Mouse (Mus musculus) left cerebral cortex, adult 2 months (tissue): ENCODE measurements at regions not wholly inside any gene's neighbourhood (a gene's known extent, or its start where the extent isn't known, plus 50 kb on each side); places are given as distances from the start of the nearest gene placed in this dataset.

Experiments used
- DNase-seq, 2 experiments: peaks; one replicate each; pipeline ENCODE4 v3.0.0; 2021 to 2022; ENCODE audit warnings: low spot score in 2 of 2, mixed read lengths in 1 of 2; ENCODE audit errors: extremely low spot score in 1 of 2
- H3K27ac ChIP-seq: fragments of 200-600 bp; 2 replicates; pipeline ENCODE4 v1.8.1; 2022
- H3K4me3 ChIP-seq: fragments of 200-600 bp; 2 replicates; pipeline ENCODE4 v1.8.1; 2022
- CTCF ChIP-seq: fragments of 200-600 bp; IDR thresholded peaks from 2 replicates; pipeline ENCODE4 v1.8.1; 2022; ENCODE audit warnings: antibody characterized with exemption, mild to moderate bottlenecking, moderate library complexity
- intact Hi-C: fragments of 180-260 bp; cut with DNase I; formaldehyde crosslinking; loops from one replicate; pipeline ENCODE4 v1.15.1; 2025

- no peak for TF ChIP-seq CTCF
- intact Hi-C loops = no loop called here
- H3K27ac ChIP-seq = no peak overlapping the region
- H3K4me3 ChIP-seq = no peak overlapping the region
- DNase-seq = no peak
Observed at GRCm38 (mm10) chr8:128043392-128043791, 315.0 kb upstream of the Nrp1 start.

DNA sequence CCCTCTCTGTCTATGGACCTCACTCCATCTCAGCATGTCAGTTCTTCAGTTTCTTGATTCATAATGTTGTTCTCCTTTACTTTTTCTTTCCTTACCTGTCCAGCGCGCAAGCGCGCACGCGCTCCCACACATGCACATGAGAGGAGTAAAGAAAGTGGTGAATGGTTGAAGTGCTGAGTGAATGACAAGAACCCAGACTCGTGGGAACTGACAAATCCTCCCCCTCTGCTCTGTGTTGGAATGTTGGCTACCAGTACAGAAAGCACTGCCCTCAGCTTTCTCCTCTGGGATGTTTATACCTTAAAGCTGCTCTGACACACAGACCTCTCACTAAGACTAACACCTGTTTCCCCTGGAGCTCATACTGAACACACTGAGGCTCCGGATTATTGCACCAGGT lies 302.2 kb upstream of the Nrp1 start:
- H3K4me3 ChIP-seq = no peak overlapping the region
- TF ChIP-seq CTCF = no peak
- intact Hi-C loops = no loop called here
- no peak overlapping the region for H3K27ac ChIP-seq
- DNase-seq = no peak

GRCm38 (mm10) chr8:128057845-128058244 lies 300.6 kb upstream of the Nrp1 start:
- intact Hi-C loops = no loop called here

GRCm38 (mm10) chr8:128059817-128060216 lies 298.6 kb upstream of the Nrp1 start:
- no peak for DNase-seq
- Histone ChIP-seq H3K27ac (no peak overlapping the region), H3K4me3 (no peak overlapping the region)
- no peak for TF ChIP-seq CTCF
- intact Hi-C loops = no loop called here

More at GRCm38 (mm10) chr8:128057845-128058244, 300.6 kb upstream of the Nrp1 start:
- DNase-seq = no peak
- no peak for TF ChIP-seq CTCF
- Histone ChIP-seq H3K27ac (no peak overlapping the region), H3K4me3 (no peak overlapping the region)

- no peak for TF ChIP-seq CTCF
- DNase-seq = no peak
- H3K27ac ChIP-seq = no peak overlapping the region
- intact Hi-C loops = no loop called here
- no peak overlapping the region for H3K4me3 ChIP-seq
Observed at GRCm38 (mm10) chr8:128064211-128064610, 294.2 kb upstream of the Nrp1 start.

- intact Hi-C loops = no loop called here
- H3K27ac ChIP-seq = no peak overlapping the region
- no peak for TF ChIP-seq CTCF
Observed at GRCm38 (mm10) chr8:128065127-128065526, 293.3 kb upstream of the Nrp1 start.

GRCm38 (mm10) chr8:128065964-128066680 lies 292.3 kb upstream of the Nrp1 start:
- no peak for TF ChIP-seq CTCF
- Histone ChIP-seq H3K4me3 (no peak overlapping the region), H3K27ac (no peak overlapping the region)
- no peak for DNase-seq
- intact Hi-C loops = no loop called here

More at GRCm38 (mm10) chr8:128065127-128065526, 293.3 kb upstream of the Nrp1 start:
- no peak for DNase-seq
- H3K4me3 ChIP-seq = no peak overlapping the region

GRCm38 (mm10) chr8:128069749-128070148 lies 288.7 kb upstream of the Nrp1 start:
- TF ChIP-seq CTCF = no peak
- DNase-seq = no peak
- H3K4me3 ChIP-seq = no peak overlapping the region
- H3K27ac ChIP-seq = no peak overlapping the region
- intact Hi-C loops = no loop called here

- intact Hi-C loops = no loop called here
- DNase-seq = no peak
- TF ChIP-seq CTCF = no peak
- Histone ChIP-seq H3K27ac (no peak overlapping the region), H3K4me3 (no peak overlapping the region)
Observed at GRCm38 (mm10) chr8:128075566-128075965, 282.8 kb upstream of the Nrp1 start.

DNA sequence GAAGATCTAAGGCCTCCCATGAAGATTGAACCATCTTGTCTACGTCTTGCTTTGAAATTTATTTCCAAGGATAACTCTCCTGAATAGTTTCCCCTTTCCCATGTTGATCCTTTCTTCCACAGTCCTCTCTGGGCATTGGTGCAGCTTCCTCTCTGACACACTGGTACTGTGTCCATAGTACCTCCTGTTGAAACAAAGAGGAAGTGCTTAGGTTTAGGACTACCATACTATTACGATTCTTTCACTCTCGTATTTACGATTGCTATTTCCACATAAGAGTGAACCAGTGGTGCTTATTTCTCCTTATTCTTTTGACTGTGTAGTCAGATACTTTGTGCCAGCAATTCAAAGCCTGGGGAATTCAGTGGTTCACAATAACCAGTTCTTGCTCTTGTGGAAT lies 282.2 kb upstream of the Nrp1 start:
- intact Hi-C loops = no loop called here
- Histone ChIP-seq H3K4me3 (no peak overlapping the region), H3K27ac (no peak overlapping the region)
- no peak for DNase-seq
- TF ChIP-seq CTCF = no peak

DNA sequence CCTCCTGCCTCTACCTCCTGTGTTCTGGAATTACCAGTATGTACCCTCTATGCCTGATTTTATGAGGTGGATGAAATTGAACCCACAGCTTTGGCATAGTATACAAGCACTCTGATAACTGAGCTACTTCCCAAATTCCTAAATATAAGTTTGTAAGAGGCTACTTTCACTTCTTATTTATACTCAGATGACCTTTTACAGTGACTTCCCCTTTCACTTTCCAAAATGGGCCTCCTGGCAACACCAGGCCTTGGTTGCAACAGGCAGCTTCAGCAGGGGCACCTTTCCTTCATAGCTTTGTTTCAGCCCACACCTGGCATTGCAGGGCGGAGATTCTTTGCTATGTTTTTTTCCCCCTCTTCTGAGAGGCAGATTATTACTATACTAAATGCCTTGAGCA lies 279.7 kb upstream of the Nrp1 start:
- Histone ChIP-seq H3K4me3 (no peak overlapping the region), H3K27ac (no peak overlapping the region)
- no peak for TF ChIP-seq CTCF
- no peak for DNase-seq
- intact Hi-C loops = no loop called here

DNA sequence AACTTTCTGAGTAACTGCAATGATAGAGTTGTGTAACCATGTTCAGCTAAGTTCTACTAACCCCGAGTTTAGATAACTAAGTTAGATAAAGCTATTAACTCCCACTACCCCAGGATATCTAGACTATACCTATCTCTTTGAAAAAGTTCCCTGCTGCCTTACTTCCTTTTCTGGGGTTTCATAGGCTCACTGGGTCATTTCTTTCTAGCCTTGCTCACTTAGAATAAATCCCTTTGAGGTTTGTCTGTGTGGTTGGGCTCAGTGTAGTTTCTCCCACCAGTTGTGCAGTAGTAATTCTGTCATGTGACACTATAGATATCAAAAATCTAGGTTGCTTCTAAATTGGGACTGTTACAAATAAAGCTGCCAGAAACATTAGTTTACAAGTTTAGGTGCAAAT lies 272.6 kb upstream of the Nrp1 start:
- intact Hi-C loops = no loop called here

GRCm38 (mm10) chr8:128087500-128087899 lies 270.9 kb upstream of the Nrp1 start:
- Histone ChIP-seq H3K27ac (no peak overlapping the region), H3K4me3 (no peak overlapping the region)
- intact Hi-C loops = no loop called here
- no peak for TF ChIP-seq CTCF
- no peak for DNase-seq

More for the DNA sequence above, 272.6 kb upstream of the Nrp1 start:
- DNase-seq = no peak
- TF ChIP-seq CTCF = no peak
- Histone ChIP-seq H3K4me3 (no peak overlapping the region), H3K27ac (no peak overlapping the region)
